Mouse (Mus musculus): Measurements from ENCODE around the gene Trim7.
"Not testable (repeated sequence)": the region's sequence is repeated elsewhere in the genome, so short reads cannot be mapped to it uniquely, and the experiment has no call there.

The Trim7 gene

GRCm38 (mm10) chr11:48846881-48847280 lies 20.9 kb downstream of the Trim7 start:
- DNase-seq (ENCODE audit: low spot score in 2 of 2), result no peak

GRCm38 (mm10) chr11:48850240-48850639 lies 24.3 kb downstream of the Trim7 start:
- no peak for DNase-seq (ENCODE audit: low spot score in 2 of 2)

- no peak for DNase-seq (ENCODE audit: low spot score in 2 of 2)
Measured at GRCm38 (mm10) chr11:48851270-48851995, 25.5 kb downstream of the Trim7 start.

DNA sequence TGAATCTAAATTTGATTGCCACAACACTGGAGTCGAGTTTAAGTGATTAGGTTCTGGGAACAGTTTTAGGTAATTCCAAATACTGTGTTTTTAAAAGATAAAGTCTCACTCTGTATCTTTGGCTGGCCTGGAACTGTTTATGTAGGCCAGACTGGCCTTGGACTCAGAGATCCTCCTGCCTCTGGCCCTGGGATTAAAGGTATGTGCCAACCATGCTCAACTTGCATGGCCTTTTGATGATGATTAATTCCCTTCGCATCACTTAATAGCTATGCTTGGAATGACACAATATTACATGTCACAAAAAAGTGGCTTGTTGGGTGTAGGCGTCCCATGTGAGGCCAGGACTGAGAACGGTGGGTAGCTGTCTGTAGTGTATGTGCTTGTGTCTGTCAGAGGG lies 26.2 kb downstream of the Trim7 start:
- DNase-seq (ENCODE audit: low spot score in 2 of 2), result no peak

DNA sequence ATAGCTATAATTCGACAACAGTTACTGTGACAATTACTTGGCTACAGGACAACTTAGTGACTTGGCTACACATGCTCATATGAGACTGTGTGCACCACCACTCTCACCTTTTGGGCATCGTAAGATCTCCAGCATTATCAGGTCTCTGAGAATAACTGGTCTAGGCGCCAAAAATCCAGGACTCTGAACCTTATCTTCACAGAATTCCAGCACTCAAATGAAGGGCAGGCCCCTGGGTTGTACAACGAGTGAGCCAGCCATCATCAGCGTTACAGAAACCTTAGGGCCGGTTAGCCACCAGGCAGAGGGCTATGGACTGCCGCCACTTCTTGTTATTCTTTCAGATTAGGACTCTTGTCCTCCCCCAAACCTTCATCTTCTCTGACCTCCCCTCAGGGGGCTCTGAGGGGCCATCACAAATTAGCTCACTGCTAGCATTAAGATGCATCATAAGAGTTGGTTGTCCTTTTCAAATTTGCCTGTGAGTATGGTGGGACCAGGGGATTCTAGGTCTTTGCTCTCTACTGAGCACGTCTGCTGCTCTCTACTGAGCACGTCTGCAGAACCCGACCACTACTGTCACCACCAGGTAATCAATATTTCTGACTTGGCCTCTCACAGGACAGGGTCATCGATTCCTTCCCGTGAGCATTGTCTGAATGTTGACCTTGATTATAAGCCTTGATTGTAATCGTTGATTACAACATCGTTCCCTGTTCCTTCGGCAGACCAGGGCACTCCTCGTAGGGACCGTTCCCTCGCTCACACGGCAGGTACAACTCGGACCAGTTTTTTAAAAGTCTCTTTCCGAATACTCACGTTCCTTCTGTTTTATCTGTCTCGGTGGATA lies 26.9 kb downstream of the Trim7 start:
- no peak for DNase-seq (ENCODE audit: low spot score in 2 of 2)

DNA sequence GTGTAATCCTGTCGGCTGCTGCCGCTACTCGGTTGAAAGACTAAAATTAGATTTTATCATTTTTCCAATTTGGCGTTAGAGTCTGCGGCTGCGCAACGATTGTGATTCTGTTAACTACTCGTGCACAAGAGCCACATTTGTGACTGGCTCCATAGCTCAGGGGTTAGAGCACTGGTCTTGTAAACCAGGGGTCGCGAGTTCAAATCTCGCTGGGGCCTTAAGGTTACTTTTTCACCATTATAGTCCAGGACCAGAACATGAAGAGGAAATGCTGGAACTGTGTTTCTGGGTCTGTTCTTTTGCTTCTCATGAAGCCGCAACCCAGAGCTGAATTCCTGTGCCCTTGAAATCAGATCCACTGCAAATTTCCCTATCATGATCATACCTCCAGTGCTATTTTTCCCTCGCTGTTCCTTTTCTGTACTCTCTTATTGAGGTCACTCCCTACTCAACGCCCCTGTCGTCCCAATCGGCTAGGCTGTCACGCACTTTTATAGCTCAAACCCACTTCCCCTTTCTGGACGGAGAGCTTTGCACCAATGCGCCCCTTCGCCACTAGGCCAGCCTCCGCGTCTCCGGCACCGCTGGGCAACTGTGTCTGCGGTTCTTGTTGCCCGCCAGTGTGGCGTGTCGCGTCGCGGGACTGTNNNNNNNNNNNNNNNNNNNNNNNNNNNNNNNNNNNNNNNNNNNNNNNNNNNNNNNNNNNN lies 27.7 kb downstream of the Trim7 start:
- peak; percentile 72 to 77 for DNase-seq (ENCODE audit: low spot score in 2 of 2)

- peak in 1 of 2 experiments; percentile 53 for DNase-seq (ENCODE audit: low spot score in 2 of 2)
Measured at GRCm38 (mm10) chr11:48859014-48859413, 33.1 kb downstream of the Trim7 start.

GRCm38 (mm10) chr11:48862784-48863319 lies 36.9 kb downstream of the Trim7 start:
- DNase-seq (ENCODE audit: low spot score in 2 of 2), result no peak

- no peak for DNase-seq (ENCODE audit: low spot score in 2 of 2)
Measured at GRCm38 (mm10) chr11:48863808-48864207, 37.9 kb downstream of the Trim7 start.

GRCm38 (mm10) chr11:48866481-48866880 lies 40.5 kb downstream of the Trim7 start:
- no peak for DNase-seq (ENCODE audit: low spot score in 2 of 2)

DNA sequence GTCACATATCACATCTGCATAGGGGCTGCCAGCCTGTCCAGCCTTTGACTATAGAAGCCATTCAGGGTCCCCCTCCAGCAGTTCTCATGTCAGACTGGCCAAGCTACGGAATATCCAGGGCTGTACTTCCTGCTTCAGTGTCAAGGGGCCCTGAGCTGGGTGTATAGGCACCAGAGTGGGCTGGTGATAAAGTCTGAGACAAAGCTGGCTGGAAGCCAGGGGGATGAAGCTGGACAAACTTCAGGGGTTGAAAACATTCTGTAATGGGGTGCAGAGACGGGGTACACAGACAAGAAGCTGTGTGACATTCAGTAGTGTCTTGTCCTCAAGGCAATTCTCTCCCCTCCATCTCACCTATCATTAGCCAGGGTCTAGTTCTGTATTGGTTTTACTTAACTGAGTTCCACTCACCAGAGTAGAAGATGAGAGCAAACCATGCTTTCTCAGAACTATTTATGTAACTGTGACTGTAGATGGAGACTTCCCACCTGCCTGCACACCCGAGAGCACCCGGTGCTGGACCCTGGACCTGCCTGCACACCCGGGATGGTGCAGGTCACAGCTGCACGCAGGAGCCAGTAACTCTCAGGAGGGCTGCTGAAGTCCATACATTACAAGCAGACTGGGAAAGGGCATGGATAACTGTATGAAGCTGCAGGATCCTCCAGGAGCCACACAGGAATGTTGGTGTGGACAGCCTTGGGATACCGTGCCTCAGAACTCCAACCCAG lies 43.6 kb downstream of the Trim7 start:
- DNase-seq (ENCODE audit: low spot score in 2 of 2), result no peak

GRCm38 (mm10) chr11:48870781-48871180 lies 44.8 kb downstream of the Trim7 start:
- DNase-seq (ENCODE audit: low spot score in 2 of 2), result no peak

- DNase-seq (ENCODE audit: low spot score in 2 of 2), result peak; percentile 55 to 65
Measured at GRCm38 (mm10) chr11:48871201-48871772, 45.3 kb downstream of the Trim7 start, which contains the start of gene Irgm1. Gene Irgm1 (minus strand): TSS chr11:48871683.

GRCm38 (mm10) chr11:48871817-48872541 lies 46.0 kb downstream of the Trim7 start:
- DNase-seq (ENCODE audit: low spot score in 2 of 2), result peak in 1 of 2 experiments; percentile 19

GRCm38 (mm10) chr11:48872695-48873300 lies 46.9 kb downstream of the Trim7 start:
- DNase-seq (ENCODE audit: low spot score in 2 of 2), result no peak

DNA sequence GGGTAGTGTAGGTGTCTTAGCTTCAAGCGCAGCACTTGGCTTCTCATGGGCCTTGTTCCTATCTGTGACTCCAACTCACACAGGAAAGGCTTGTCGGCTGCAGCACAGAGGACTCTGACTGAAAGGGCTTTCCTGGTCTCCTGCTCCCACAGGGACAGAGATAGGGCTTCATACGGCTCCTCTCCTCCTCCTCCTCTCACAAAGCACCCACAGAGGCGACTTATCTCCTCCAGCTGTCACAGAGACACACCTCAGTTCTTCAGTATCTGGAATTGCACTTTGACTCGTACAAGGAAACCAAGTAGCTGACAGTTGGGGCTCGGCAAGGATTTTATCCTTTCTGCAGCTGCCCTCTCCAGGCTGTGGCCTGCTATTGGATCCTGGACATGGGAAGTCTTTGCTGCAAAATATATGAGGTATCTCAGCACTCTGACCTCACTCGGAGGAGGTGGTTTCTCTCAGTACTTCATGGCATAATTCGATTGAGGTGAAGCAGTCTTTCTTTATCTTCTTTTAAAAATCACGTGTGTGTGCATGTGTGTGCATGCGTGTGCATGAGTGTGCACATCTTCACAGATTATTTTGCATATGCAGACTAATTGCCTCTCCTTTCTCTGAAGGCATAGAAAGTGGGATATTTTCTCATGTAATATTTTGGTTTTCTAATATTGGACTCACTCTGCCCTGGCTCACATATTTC lies 47.8 kb downstream of the Trim7 start:
- no peak for DNase-seq (ENCODE audit: low spot score in 2 of 2)

- DNase-seq (ENCODE audit: low spot score in 2 of 2), result peak in 1 of 2 experiments; percentile 55
Measured at GRCm38 (mm10) chr11:48874465-48874864, 48.5 kb downstream of the Trim7 start.

GRCm38 (mm10) chr11:48875343-48875837 lies 49.5 kb downstream of the Trim7 start:
- not testable (repeated sequence) for DNase-seq (ENCODE audit: low spot score in 2 of 2)

- DNase-seq (ENCODE audit: low spot score in 2 of 2), result no peak
Measured at GRCm38 (mm10) chr11:48876680-48877079, 50.7 kb downstream of the Trim7 start.
